Mouse (Mus musculus): ENCODE results near the gene Cnp. TPM values are rescaled to one million over a fixed set of nuclear protein-coding genes. Genes with fewer than 3 reads are reported as not detected.

The Cnp gene
- polyA plus RNA-seq, 1 experiment: 13.5 TPM

DNA sequence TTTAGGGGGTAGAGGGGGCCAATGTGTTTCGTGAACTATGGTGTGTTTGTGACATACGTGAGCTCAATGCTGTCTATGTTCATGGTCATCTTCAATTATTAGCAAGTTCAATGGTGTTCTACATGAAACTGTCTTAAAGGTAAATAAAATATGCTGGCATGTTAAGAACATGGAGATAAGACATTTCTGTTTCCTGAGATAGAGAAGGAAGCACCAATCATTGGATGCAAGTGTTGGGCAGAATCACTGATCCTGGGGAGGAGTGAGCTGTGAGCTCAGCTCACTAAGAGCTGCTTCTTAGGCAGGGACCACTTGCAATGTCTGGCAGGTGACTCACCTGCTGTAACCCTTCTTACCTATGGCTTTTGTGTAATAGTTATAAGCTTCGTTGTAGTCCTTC is 26.7 kb downstream of the Cnp start:
- Histone ChIP-seq H3K27me3 (replicated peaks; ENCODE audit: control insufficient read depth, insufficient read depth, low read length) (no peaks in the 10 kb centered on the region), H3K4me1 (ENCODE audit: control insufficient read depth, insufficient read depth, low read length) (0 out of 2 replicates have a peak, but pooled peaks cover 3% of the 10 kb centered on the region), H3K27ac (ENCODE audit: insufficient read depth, low read depth, low read length) (no peak overlapping the region), H3K4me3 (ENCODE audit: insufficient read depth, low read depth, low read length) (no peak overlapping the region), H3K36me3 (ENCODE audit: control insufficient read depth, insufficient read depth, low read length) (peaks cover 3% of the 10 kb centered on the region)
- TF ChIP-seq POLR2A (IDR thresholded peaks at IDR 0.05; ENCODE audit: low read depth, low read length): no peak
- TF ChIP-seq CTCF (conservative IDR thresholded peaks at IDR 0.05; ENCODE audit: insufficient read depth, insufficient read length, low read depth, low read length): no peak
- no peak for DNase-seq
- 93% methylated on average over 3 of the region's 3 CpGs for WGBS

- TF ChIP-seq CTCF (conservative IDR thresholded peaks at IDR 0.05; ENCODE audit: insufficient read depth, insufficient read length, low read depth, low read length) (no peak), POLR2A (IDR thresholded peaks at IDR 0.05; ENCODE audit: low read depth, low read length) (no peak)
- 83% methylated on average over 9 of the region's 9 CpGs for WGBS
- Histone ChIP-seq H3K27me3 (replicated peaks; ENCODE audit: control insufficient read depth, insufficient read depth, low read length) (no peaks in the 10 kb centered on the region), H3K4me1 (ENCODE audit: control insufficient read depth, insufficient read depth, low read length) (0 out of 2 replicates have a peak, but pooled peaks cover 4% of the 10 kb centered on the region), H3K36me3 (ENCODE audit: control insufficient read depth, insufficient read depth, low read length) (no peaks in the 10 kb centered on the region; the same call in 1 of the 2 replicates), H3K27ac (ENCODE audit: insufficient read depth, low read depth, low read length) (no peak overlapping the region), H3K4me3 (ENCODE audit: insufficient read depth, low read depth, low read length) (no peak overlapping the region)
- DNase-seq: no peak
Observed at GRCm38 (mm10) chr11:100603155-100603554, 28.5 kb downstream of the Cnp start.

DNA sequence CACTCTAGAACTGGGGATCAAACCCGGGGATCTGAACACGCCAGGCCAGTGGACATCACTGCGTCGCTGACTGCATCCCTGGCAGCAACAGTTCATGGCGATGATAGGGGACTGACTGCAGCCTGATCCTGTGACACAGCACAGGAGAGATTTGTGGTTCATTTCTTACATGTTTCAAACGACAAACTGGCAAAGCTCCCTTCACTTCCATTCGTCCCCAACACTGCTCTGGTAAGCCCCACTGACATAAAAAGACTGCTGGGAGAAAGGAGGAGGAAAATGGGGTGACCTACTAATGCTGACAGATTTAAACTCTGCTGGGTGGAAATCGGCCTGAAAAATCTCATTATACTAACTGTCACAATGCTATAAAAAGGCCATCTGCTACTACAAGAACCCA is 29.1 kb downstream of the Cnp start:
- TF ChIP-seq POLR2A (IDR thresholded peaks at IDR 0.05; ENCODE audit: low read depth, low read length) (no peak), CTCF (conservative IDR thresholded peaks at IDR 0.05; ENCODE audit: insufficient read depth, insufficient read length, low read depth, low read length) (no peak)
- H3K27me3 ChIP-seq (replicated peaks; ENCODE audit: control insufficient read depth, insufficient read depth, low read length): no peaks in the 10 kb centered on the region
- no peak for DNase-seq
- H3K36me3 ChIP-seq (ENCODE audit: control insufficient read depth, insufficient read depth, low read length): no peaks in the 10 kb centered on the region; the same call in 1 of the 2 replicates
- WGBS: 74% methylated on average over 8 of the region's 8 CpGs
- no peak overlapping the region for H3K4me3 ChIP-seq (ENCODE audit: insufficient read depth, low read depth, low read length)
- H3K27ac ChIP-seq (ENCODE audit: insufficient read depth, low read depth, low read length): no peak overlapping the region
- H3K4me1 ChIP-seq (ENCODE audit: control insufficient read depth, insufficient read depth, low read length): 0 out of 2 replicates have a peak, but pooled peaks cover 7% of the 10 kb centered on the region

DNA sequence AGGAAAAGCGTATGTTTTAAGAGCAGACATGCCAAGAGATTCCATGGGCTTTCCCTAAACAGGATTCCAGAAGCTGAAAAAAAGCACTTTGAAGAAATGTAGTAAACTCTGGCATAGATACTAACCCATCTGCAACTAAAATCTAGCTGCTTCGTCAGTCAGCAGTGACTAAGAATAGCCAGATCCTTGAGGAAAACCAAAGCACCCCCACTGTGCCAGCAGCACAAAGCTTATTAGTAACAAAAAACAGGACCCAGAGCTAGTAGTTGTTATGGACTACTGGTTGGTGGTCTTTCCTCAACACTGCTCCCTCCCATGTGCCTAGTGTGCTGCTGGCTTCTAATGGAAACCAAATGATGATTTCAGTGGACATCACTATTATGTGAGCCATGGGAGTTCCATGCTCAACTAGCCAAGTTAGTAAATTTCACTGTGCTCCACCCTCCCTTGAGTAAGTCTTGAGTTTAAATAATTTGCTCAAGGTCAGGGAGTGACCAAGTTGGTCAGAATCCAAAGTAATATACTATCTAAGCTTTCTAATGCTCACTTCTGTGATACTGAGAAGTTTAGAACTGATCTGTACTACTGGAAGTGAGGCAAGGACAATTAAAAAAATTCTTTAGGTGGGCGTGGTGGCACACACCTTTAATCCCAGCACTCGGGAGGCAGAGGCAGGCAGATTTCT is 29.8 kb downstream of the Cnp start:
- no peak overlapping the region for H3K4me3 ChIP-seq (ENCODE audit: insufficient read depth, low read depth, low read length)
- 69% methylated on average over 4 of the region's 4 CpGs for WGBS
- no peak overlapping the region for H3K27ac ChIP-seq (ENCODE audit: insufficient read depth, low read depth, low read length)
- DNase-seq: no peak
- no peaks in the 10 kb centered on the region for H3K36me3 ChIP-seq (ENCODE audit: control insufficient read depth, insufficient read depth, low read length)
- TF ChIP-seq CTCF (conservative IDR thresholded peaks at IDR 0.05; ENCODE audit: insufficient read depth, insufficient read length, low read depth, low read length) (no peak), POLR2A (IDR thresholded peaks at IDR 0.05; ENCODE audit: low read depth, low read length) (no peak)
- H3K4me1 ChIP-seq (ENCODE audit: control insufficient read depth, insufficient read depth, low read length): peaks cover 10% of the 10 kb centered on the region; the same call in 1 of the 2 replicates
- H3K27me3 ChIP-seq (replicated peaks; ENCODE audit: control insufficient read depth, insufficient read depth, low read length): no peaks in the 10 kb centered on the region

DNA sequence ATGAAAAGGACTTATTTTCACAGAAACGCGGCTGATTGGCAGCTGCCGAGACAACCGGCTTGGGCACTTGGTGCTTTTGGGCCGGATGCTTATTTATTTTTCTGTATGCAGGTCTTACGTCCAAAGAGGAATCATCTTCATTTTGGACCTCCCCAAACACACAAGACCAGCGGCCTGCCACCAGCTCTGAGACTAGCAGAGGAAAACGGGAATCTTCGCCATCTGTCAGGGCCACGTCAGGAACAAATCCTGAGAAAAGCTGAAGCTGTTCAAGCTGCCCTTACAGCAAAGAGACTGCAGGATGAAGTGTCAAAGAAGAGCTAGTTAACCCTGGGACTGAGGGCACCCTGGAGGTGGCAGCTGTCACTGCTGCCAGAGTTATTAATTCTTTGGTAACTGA is 30.7 kb downstream of the Cnp start:
- Histone ChIP-seq H3K36me3 (ENCODE audit: control insufficient read depth, insufficient read depth, low read length) (no peaks in the 10 kb centered on the region), H3K27ac (ENCODE audit: insufficient read depth, low read depth, low read length) (no peak overlapping the region), H3K4me3 (ENCODE audit: insufficient read depth, low read depth, low read length) (no peak overlapping the region), H3K27me3 (replicated peaks; ENCODE audit: control insufficient read depth, insufficient read depth, low read length) (no peaks in the 10 kb centered on the region), H3K4me1 (ENCODE audit: control insufficient read depth, insufficient read depth, low read length) (peaks cover 13% of the 10 kb centered on the region; the same call in 1 of the 2 replicates)
- 84% methylated on average over 10 of the region's 10 CpGs for WGBS
- no peak for TF ChIP-seq CTCF (conservative IDR thresholded peaks at IDR 0.05; ENCODE audit: insufficient read depth, insufficient read length, low read depth, low read length)
- no peak for TF ChIP-seq POLR2A (IDR thresholded peaks at IDR 0.05; ENCODE audit: low read depth, low read length)
- no peak for DNase-seq

DNA sequence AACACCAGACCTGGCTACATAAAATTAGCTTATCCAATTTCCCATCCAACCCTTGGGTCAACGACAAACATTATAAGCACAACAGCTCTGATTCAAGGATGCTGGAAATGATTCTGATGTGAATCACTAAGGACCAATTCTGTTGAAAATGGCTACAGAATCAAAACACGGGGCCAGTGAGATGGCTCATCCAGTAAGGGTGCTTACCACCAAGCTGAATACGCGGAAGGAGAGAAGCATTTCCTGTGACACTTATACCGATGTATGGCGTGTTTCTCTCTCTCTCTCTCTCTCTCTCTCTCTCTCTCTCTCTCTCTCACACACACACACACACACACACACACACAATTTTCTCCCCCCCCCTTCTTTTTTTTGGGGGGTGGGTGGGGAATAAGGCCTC is 32.4 kb downstream of the Cnp start:
- H3K4me1 ChIP-seq (ENCODE audit: control insufficient read depth, insufficient read depth, low read length): peaks cover 18% of the 10 kb centered on the region; the same call in 1 of the 2 replicates
- TF ChIP-seq CTCF (conservative IDR thresholded peaks at IDR 0.05; ENCODE audit: insufficient read depth, insufficient read length, low read depth, low read length) (no peak), POLR2A (IDR thresholded peaks at IDR 0.05; ENCODE audit: low read depth, low read length) (no peak)
- WGBS: 85% methylated on average over 6 of the region's 6 CpGs
- no peak overlapping the region for H3K27ac ChIP-seq (ENCODE audit: insufficient read depth, low read depth, low read length)
- DNase-seq: no peak
- no peak overlapping the region for H3K4me3 ChIP-seq (ENCODE audit: insufficient read depth, low read depth, low read length)
- H3K36me3 ChIP-seq (ENCODE audit: control insufficient read depth, insufficient read depth, low read length): no peaks in the 10 kb centered on the region
- no peaks in the 10 kb centered on the region for H3K27me3 ChIP-seq (replicated peaks; ENCODE audit: control insufficient read depth, insufficient read depth, low read length)

- Histone ChIP-seq H3K27ac (ENCODE audit: insufficient read depth, low read depth, low read length) (peak overlapping the region; percentile 24), H3K36me3 (ENCODE audit: control insufficient read depth, insufficient read depth, low read length) (no peaks in the 10 kb centered on the region), H3K4me3 (ENCODE audit: insufficient read depth, low read depth, low read length) (no peak overlapping the region), H3K4me1 (ENCODE audit: control insufficient read depth, insufficient read depth, low read length) (peaks cover 18% of the 10 kb centered on the region; the same call in 1 of the 2 replicates), H3K27me3 (replicated peaks; ENCODE audit: control insufficient read depth, insufficient read depth, low read length) (no peaks in the 10 kb centered on the region)
- WGBS: 26% methylated on average over 4 of the region's 4 CpGs
- TF ChIP-seq CTCF (conservative IDR thresholded peaks at IDR 0.05; ENCODE audit: insufficient read depth, insufficient read length, low read depth, low read length) (no peak), POLR2A (IDR thresholded peaks at IDR 0.05; ENCODE audit: low read depth, low read length) (no peak)
- peak; percentile 36 for DNase-seq
Observed at GRCm38 (mm10) chr11:100608796-100609195, 34.1 kb downstream of the Cnp start.

Measured in kidney, adult 2 months (tissue).